Mouse (Mus musculus): ENCODE data around the gene 2610507B11Rik.
A peak's percentile ranks its signal among the peaks of the same experiment; 100 is the strongest.

2610507B11Rik gene

DNA sequence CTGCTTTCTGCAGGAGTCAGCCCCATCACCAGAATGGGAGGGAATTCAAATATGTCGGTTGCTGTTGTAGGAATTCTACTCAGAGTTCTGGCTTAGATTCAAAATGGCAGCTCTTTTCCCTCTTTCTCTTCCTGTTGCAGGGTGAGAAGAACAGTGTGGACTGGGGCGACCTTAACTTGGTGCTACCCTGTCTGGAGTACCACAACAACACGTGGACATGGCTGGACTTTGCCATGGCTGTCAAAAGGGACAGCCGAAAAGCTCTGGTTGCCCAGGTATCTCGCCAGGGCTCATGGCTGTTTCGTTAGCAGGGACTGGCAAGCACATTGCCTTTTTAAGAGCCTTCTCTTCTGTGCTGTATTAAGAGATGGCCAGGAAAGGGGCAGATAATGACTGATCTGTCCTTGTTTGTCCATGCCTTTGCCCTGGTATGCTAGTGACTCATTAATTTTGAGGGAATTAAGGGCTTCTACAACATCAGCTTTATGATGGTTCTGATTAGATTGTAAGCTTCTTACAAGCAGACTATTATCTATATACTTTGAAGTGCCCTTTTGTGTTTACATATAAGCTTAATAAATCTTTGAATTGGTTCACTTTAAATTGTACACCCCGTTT, 27.7 kb downstream of the 2610507B11Rik start:
- no peak for DNase-seq (ENCODE audit: low read depth)

DNA sequence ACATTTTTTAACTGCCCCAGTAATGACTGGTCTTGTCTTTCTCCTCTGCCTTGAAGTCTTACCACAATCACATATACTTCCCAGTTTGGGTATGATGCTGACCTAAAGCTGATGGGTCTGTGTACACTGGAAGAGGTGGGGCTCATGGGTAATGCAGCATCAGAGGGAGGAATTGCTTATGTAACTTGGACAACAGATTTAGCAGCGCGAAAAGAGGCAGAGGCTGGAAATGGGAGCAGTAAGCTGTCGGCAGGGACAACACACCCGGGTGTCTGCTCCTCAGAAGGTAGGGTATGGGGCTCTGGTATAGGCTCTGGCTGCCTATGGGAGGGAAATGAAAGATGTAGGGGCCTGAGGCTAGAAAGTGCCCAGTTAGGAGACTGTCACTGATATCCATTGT, 29.1 kb downstream of the 2610507B11Rik start, which contains the start of gene BC030499:
TSS of gene BC030499 (plus strand) at position 188 of the 400 bp plus-strand sequence.
- DNase-seq (ENCODE audit: low read depth), result no peak

DNA sequence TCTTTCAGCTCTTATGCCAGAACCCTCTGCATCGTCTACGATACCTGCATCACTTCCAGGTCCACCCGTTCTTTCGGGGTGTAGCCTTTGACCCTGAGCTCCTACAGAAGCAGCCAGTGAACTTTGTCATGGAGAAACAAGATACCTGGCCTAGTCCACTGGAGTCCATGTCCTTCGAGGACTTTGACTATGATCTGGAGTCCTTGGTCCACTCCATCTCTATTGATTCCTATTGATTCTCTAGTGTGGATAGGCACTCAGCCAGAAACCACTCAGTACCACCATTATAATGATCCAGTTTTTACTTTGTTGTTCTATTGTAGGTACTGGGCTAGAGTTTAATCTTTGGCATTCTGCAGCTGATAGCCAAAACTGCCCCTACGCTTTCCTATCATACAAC, 33.0 kb downstream of the 2610507B11Rik start:
- DNase-seq (ENCODE audit: low read depth), result no peak

DNA sequence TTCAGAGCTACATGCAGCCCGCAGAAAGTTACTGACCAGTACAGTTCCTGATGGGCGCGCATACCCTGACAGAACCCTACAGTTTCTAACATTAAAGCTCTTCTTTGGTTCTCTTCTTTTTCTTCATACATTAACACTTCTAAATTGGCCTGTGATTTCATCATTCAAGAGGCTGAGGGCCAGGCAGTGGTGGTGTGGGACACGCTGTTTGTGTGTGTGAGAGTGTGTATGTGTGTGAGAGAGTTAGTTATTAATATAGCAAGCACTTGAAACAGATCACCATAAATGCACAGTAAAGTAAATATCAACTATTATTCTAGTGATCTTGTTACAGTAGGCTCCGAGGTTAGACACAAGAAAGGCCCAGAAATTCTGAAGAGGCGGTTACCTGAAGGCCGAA, 39.4 kb downstream of the 2610507B11Rik start:
- no peak for DNase-seq (ENCODE audit: low read depth)

DNA sequence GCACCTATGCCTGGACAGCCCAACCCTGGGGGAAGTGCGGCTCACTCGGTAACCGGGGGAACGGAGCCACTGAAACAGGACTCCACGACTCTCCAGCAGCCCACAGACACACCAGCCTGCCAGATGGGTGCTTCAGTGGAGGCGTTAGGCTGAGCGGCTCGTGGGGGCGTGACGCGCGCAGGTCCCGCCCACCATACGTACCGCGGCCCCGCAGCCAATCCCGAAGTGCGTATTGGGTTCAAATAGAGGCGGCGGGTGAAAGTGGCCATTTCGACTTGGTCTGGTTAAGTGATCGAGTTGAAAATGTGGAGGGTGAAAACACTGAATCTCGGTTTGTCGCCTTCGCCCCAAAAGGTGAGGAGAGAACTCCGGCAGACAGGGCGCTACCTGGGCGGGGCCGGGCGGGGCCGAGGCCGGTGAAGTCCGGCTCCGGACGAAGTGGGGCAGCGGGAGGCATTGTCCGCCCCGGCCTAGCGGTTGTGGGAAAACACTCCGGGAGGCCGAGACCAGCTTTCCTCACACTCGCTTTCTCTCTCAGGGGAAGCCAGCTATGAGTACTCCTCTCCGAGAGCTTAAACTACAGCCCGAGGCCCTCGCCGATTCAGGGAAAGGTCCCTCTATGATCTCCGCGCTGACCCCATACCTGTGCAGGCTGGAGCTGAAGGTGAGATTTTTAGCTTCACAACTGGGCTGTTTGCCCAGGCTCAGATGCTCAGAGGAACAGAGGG, 40.0 kb downstream of the 2610507B11Rik start, which contains the start of gene Spag5:
TSS of gene Spag5 (plus strand) at position 173 of the 728 bp plus-strand sequence.
- DNase-seq (ENCODE audit: low read depth), result peak; percentile 83

DNA sequence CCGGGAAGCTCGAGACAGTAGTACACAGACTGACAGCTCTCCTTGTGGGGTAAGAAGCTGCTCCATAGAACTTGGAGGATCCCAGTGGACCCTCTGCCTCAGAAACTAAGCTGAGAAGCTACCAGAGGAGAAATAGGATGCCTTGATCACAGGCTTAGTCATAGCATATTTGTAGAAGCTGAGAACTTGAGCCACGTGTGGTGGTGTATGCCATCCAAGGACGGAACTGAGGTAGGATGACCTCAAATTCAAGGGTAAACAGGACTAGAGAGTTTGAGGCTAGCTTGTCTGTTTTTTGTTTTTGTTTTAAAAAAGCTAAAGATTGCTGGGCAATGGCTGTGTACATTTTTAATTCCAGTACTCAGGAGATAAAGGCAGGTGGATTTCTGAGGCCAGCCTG, 43.7 kb downstream of the 2610507B11Rik start:
- no peak for DNase-seq (ENCODE audit: low read depth)

DNA sequence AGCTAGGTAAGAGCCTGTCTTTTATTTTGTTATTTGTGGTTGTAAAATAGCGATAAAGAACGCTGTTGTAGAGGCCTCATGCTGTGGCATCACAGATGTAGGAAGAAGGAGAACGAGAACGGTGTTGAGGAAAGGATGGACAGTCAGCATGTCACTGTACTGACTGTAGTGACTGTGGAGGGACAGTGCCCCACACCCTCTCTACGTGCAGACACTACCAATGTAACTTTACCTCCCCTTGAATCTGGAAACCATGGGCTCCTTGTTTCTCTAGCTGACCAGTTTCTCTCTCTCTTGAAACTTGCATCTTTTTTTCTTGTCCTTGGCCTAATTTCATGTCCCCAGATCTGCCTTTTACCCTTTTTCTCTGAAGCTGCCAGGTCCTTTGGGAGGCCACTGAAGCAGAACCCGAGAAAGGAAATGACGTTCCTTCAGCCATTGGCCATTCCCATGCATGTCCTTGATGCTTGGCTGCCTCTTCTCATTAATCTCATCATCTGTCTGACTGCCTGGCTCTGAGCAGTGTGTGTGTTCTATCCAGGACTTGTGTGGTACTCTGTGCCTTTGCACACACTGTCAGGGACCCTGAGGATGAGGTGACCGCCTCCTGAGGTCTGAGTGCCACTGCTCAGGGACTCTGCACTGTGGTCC, 49.4 kb downstream of the 2610507B11Rik start:
- DNase-seq (ENCODE audit: low read depth), result no peak

DNA sequence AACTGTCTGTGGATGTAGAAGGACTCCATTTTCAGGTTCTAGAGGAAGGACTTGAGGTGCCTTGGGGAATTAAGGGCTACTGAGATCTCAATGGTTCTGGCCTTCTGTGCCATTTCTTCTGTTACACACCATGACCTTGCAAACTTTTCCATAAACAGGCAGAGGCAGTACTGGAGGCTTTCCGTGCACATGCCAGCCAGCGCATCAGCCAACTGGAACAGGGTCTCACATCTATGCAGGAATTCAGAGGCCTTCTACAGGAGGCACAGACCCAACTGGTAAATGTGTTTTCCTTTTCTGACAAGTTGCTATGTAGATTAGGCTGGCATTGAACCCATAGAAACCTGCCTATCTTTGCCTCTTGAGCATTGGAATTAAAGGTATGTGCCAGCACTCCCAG, 52.1 kb downstream of the 2610507B11Rik start:
- no peak for DNase-seq (ENCODE audit: low read depth)

DNA sequence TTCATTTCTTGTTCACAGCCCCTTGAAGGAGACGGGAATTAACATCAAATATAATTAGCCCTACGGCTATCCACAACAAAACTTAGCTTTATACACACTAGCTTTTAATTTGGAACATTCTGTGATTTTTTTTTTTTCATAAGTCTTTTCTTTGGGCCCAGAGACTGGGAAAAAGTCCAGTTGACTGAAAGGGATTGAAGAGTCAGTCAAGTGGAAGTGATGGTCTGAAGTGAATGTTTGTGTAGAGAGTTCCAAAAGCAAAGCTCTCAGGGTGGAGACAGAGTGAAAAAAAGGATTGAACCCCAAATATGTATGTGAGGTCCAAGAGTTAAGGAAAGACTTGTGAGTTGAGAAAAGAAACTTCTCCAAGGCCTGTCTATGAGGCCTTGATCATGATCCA, 56.9 kb downstream of the 2610507B11Rik start:
- DNase-seq (ENCODE audit: low read depth), result no peak

DNA sequence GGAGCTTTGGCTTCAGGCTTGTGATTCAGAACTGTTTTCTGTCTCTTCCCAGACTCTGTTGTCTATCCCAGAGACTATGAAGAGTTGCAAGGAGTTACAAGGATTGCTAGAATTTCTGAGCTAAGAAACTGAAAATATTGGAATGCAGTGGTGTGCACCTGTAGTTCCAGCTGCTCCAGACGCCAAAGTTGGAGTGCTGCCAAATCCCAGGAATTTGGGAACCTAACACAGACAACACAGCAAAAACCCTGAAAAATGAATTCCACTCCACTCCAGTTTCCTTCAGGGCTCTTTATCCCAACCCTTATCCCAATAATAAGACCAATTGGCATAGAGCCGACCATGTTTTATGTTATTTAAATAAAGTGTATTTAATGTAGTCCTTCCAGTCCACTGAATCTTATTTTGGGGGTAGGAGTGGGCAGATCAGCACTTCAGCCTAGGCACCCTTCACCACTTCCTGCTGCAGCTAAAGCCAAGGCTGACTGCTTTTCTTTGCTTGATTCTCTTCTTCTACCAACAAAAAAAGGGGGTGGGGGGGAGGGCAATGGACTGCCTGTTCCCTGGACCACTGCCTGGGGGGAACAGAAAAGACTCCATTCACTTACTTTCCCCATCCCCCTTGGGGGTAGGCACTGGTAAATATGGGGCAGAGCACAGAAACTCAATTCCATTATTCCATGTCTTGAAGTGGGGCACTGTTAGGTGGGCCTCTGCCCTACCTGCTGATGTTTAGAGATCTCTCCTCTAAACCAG, 60.7 kb downstream of the 2610507B11Rik start:
- no peak for DNase-seq (ENCODE audit: low read depth)

DNA sequence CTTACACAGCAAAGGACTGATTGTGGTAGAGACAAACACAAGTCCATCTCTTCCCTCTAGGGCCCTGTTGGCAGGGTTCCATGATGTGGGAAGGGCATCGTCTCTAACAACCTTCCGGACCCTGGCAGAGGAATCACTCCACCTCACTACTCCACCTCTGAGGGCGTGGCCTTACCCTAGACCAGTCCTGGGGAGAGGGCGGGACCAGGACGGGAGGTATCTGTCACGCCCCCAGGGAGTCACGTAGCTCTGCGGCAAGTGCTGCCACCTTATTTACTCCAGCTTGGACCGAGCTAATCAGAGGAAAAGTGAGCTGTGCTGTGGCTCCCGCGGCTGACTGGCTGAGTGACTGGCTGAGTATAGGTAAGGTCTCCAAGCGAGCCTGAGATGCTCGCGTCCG, 61.3 kb downstream of the 2610507B11Rik start, which contains the start of gene Aldoc:
TSS of gene Aldoc (plus strand) at position 109 of the 400 bp plus-strand sequence.
- DNase-seq (ENCODE audit: low read depth), result peak; percentile 71

DNA sequence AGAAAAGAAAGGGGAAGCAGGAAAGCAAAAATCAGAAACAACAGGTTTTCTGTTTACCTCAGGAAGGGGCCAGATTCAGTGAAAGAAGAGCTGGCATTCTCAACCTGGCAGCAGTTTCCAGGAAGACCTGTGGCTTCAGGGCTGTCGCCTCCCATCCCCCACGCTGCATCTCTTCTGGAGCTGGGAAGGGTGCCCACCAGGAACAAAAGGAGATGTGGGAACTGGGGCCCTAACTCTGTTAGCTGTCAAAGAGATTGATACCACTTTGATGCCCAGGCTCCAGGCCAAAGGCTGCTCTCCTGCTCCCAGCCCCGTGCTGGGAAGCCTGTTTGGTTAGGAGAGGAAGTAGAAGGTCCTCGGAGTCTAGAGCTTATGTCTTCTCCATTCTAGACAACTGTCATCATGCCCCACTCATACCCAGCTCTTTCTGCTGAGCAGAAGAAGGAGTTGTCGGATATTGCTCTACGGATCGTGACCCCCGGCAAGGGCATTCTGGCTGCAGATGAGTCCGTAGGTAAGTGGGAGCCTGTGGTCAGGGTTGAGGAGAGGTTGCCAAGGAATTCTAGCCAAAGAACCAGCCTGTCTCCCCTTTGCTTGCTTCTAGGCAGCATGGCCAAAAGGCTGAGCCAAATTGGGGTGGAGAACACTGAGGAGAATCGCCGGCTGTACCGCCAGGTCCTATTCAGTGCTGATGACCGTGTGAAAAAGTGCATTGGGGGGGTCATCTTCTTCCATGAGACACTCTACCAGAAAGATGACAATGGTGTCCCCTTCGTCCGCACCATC, 62.6 kb downstream of the 2610507B11Rik start:
- DNase-seq (ENCODE audit: low read depth), result no peak

DNA sequence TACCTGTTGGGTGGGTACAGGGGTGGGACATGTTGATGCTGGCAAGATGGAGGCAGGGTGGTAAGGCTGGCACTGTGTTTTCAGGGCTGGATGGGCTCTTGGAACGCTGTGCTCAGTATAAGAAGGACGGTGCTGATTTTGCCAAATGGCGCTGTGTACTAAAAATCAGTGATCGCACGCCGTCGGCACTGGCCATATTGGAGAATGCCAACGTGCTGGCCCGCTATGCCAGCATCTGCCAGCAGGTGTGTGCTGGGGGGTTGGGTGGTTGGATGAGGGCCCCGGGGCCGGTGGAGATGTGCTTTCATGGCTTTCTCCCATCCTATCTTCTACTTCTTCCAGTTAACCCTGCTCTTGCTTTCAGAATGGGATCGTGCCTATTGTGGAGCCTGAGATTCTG, 63.4 kb downstream of the 2610507B11Rik start:
- no peak for DNase-seq (ENCODE audit: low read depth)

DNA sequence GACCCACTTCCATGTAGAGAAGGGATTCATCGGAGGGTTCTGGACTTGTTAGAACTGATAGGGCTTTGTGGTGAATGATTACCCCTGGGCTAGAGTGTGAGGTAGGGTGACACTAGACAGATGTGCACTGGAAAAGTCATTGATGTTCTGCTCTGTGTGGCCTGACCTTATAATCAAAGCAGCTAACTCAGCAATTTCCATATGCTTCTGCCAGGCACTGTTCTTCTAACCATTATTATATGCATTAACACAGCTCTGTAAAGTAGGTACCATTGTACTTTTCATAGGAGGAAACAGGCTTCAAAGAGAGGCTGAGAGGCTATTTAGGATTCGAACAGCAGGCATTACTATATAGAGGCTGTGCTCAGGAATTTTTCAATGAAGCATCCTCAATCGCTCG, 65.7 kb downstream of the 2610507B11Rik start:
- no peak for DNase-seq (ENCODE audit: low read depth)

DNA sequence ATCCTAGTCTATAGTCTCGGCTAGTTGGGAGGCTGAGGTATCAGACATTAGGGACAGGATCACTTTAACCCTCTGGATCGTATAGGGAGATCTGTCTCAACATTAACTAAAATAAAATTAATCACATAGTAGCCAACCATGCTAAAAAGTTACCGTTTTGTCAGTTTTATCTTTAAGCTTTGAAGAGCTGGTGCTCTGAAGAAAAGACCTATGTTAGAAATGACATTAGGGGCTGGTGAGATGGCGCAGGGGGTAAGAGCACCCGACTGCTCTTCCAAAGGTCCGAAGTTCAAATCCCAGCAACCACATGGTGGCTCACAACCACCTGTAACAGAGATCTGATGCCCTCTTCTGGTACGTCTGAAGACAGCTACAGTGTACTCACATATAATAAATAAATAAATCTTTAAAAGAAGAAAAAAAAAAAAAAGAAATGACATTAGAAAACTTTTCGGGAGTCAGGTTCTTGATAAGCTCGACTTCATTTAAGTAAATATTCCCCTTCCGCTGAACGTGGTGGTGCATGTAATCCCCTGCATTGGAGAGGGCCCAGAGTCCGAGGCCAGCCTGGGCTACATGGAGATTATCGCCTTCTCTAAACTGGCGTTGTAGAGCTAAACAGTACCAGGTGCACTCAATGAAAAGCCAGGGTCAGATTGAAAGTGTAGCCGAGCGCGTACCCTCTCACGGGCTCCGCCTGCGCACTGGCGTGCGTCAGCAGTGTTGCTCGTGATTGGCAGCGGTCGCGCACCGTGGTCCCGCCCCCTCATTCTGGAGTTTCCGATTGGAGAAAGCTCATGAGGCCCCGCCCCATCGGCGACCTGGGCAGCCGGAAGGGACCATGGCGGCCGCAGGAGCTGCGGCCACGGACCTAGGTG, 66.3 kb downstream of the 2610507B11Rik start, which contains the start of gene Pigs:
TSS of gene Pigs (plus strand) at position 782 of the 878 bp plus-strand sequence.
- peak; percentile 94 for DNase-seq (ENCODE audit: low read depth)

DNA sequence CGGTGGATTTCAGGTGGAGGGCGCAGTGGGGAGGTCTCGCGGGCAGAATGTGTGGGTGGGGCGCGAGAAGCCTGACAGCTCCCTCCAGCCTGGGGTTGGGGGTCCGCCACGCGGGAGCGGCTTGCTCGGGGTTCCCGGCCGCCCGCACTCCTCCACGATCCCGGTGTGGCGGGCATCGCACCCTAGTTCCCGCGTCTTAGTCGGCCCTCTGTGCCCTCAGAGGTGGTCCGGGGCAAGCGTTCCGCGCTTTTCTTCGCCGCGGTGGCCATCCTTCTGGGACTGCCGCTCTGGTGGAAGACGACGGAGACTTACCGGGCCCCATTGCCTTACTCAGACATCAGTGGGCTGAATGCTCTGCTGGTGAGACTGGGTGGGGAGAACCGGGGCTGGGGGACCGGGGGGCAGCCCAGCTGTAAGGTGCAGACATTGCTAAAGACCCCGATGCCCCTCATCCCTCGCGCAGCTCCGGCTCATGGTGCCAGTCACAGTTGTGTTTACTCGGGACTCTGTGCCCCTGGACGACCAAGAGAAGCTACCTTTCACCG, 67.0 kb downstream of the 2610507B11Rik start:
- no peak for DNase-seq (ENCODE audit: low read depth)

DNA sequence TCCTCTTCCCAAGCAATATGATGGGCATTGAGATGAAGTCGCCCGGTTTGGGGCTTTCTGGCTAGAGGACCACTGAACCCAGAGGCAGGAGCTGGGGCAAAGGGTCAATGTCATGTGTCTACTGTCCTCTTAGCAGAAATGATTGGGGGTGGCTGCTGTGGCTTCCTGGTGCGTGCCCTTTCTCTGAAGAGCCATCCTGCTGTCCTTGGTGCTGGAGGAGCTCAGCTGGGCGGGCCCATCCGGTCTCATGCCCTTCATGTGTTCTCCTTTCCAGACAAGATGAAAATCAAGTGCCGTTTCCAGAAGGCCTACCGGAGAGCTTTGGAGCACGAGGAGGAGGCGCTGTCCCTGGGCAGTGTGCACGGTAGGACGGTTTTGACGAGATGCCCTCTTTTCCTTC, 71.1 kb downstream of the 2610507B11Rik start:
- DNase-seq (ENCODE audit: low read depth), result no peak

DNA sequence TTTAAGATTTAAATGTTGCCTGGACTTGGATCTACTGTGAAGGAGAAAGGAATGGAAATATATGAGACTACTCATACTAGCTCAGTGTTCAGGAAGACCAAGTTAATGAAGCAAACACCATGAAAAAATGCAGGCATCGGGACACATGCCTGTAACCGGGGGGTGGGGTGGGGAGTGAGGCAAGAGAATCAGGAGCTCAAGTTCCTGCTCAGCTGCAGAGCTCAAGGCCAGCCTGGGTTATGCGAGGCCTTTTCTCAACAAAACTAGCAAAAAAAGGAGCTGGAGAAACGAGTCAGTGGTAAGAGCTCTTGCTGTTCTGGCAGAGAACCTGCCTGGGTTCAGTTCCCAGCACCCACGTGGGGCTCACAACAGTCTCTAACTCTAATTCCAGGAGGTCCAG, 72.4 kb downstream of the 2610507B11Rik start:
- DNase-seq (ENCODE audit: low read depth), result no peak

DNA sequence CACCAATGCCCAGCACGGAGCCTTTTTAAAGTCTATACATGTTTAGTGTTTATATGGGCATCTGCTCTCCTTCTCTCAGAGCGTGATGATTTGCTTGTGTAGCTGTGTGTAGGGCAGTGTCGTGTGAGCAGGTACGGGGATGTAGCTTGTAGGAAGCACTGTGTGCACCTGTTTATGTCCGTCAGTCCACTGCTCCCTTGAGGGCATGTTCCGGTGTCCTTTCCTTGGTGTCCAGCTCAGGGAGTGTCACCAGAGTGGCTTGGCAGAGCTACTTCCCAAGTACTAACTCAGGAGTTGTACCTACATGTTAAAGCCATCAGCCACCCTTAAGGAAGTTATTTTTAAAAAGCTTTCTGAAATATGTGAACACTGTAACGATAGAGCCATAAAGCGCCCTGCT, 75.5 kb downstream of the 2610507B11Rik start:
- DNase-seq (ENCODE audit: low read depth), result no peak
